ENCODE assay signal across 8 mouse cellular contexts in the genomic region with DNA sequence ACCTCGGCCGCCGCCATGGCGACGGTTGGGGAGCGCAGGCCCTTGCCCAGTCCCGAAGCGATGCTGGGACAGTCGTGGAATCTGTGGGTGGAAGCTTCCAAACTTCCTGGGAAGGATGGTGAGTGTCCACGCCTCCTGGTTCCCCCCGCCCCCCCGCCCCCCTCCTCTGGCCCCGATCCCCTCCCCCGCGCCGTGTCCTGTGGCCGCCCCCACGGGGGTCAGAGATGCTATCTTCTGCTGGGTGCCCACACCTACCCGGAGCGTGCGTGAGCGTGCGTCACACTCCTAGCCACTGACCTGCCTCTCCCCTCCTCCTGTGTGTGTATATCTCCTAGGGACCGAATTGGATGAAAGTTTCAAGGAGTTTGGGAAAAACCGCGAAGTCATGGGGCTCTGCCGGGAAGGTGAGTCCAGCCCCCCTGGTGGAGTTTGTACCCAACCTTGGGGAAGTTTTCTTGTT. TPM values are rescaled to one million over a fixed set of nuclear protein-coding genes. Genes with fewer than 3 reads are reported as not detected.
A peak's percentile ranks its signal among the peaks of the same experiment; 100 is the strongest.
DNase-seq lines count a peak whose midpoint lies in the region; ATAC-seq and TF ChIP-seq lines count a peak whose summit lies in the region.

No protein-coding gene starts in this region.

- peaks cover 15% of the 10 kb centered on the region for H3K79me2 ChIP-seq in liver, adult 2 months (ENCODE audit: control insufficient read depth, insufficient read depth, low read length)

- H3K27me3 ChIP-seq in heart, embryonic 13.5 days (replicated peaks), result no peaks in the 10 kb centered on the region
- H3K27me3 ChIP-seq in heart, embryonic 16.5 days (ENCODE audit: control insufficient read depth, insufficient read depth, low read length), result no peaks in the 10 kb centered on the region
- H3K27me3 ChIP-seq in liver, adult 2 months (ENCODE audit: control insufficient read depth, insufficient read depth, low read length), result no peaks in the 10 kb centered on the region

- no peaks in the 10 kb centered on the region for H3K9me3 ChIP-seq in heart, embryonic 13.5 days
- H3K9me3 ChIP-seq in heart, embryonic 16.5 days (replicated peaks; ENCODE audit: control insufficient read depth, low read length), result no peaks in the 10 kb centered on the region

- H3K27ac ChIP-seq in heart, embryonic 13.5 days (replicated peaks), result peak overlapping the region; percentile 99
- peak overlapping the region; percentile 99 for H3K27ac ChIP-seq in heart, embryonic 16.5 days (ENCODE audit: low read length)
- H3K27ac ChIP-seq in liver, adult 2 months (replicated peaks; ENCODE audit: insufficient read depth, low read depth, low read length), result peak overlapping the region; percentile 96

- H3K4me3 ChIP-seq in heart, embryonic 13.5 days, result peak overlapping the region; percentile 89
- peak overlapping the region; percentile 87 for H3K4me3 ChIP-seq in heart, embryonic 16.5 days (ENCODE audit: low read length)
- H3K4me3 ChIP-seq in liver, adult 2 months (ENCODE audit: insufficient read depth, low read depth, low read length), result peak overlapping the region; percentile 99

- DNase-seq in heart, postnatal 14 days, result no peak
- DNase-seq in c-Kit-positive CD71-positive TER-119-positive erythroid progenitor cells, embryonic 14.5 days (ENCODE audit: low spot score), result peak; percentile 12
- no peak for DNase-seq in liver, adult 2 months (ENCODE audit: extremely low read depth, low read depth, low spot score)
- peak; percentile 55 for DNase-seq in naive thymus-derived CD4-positive, alpha-beta T cell, adult 2 months (ENCODE audit: low read depth)
- no peak for DNase-seq in left cerebral cortex, adult 11 months (ENCODE audit: low spot score)

- no peak for TF ChIP-seq POLR2A in liver, adult 2 months (IDR thresholded peaks at IDR 0.05; ENCODE audit: extremely low read depth, insufficient read depth, low read length)

- TF ChIP-seq CTCF in liver, adult 2 months (IDR thresholded peaks at IDR 0.05; ENCODE audit: low read depth, low read length), result no peak

- peak overlapping the region; percentile 99 for H3K9ac ChIP-seq in heart, embryonic 13.5 days
- peak overlapping the region; percentile 95 for H3K9ac ChIP-seq in heart, embryonic 16.5 days (ENCODE audit: low read length)
- H3K9ac ChIP-seq in liver, adult 2 months (ENCODE audit: low read depth, low read length), result peak overlapping the region; percentile 98

- intact Hi-C loops in heart, postnatal 14 days (cut with DNase I), result loop anchor here (2.0 kb wide), 1 partner anchor 54 kb away; no protein-coding TSS in a partner anchor

- peaks cover 16% of the 10 kb centered on the region for H3K4me1 ChIP-seq in heart, embryonic 13.5 days
- H3K4me1 ChIP-seq in heart, embryonic 16.5 days (ENCODE audit: control insufficient read depth, insufficient read depth, low read length), result peaks cover 12% of the 10 kb centered on the region
- H3K4me1 ChIP-seq in liver, adult 2 months (ENCODE audit: control insufficient read depth, insufficient read depth, low read length), result peaks cover 21% of the 10 kb centered on the region

- H3K36me3 ChIP-seq in heart, embryonic 13.5 days, result peaks cover 21% of the 10 kb centered on the region
- 0 out of 2 replicates have a peak, but pooled peaks cover 2% of the 10 kb centered on the region for H3K36me3 ChIP-seq in heart, embryonic 16.5 days (ENCODE audit: control insufficient read depth, insufficient read depth)
- peaks cover 11% of the 10 kb centered on the region; the same call in 1 of the 2 replicates for H3K36me3 ChIP-seq in liver, adult 2 months (ENCODE audit: control insufficient read depth, insufficient read depth, low read length)

- ATAC-seq in heart, embryonic 13.5 days (ENCODE audit: extremely low read depth, insufficient number of reproducible peaks, low FRiP score, low TSS enrichment), result peak; percentile 43; the same call in 1 of the 2 replicates
- ATAC-seq in CD4-positive, CD25-positive, alpha-beta regulatory T cell, adult 4 months, result peak; percentile 19
- peak; percentile 29 for ATAC-seq in heart, embryonic 16.5 days (replicated peaks; ENCODE audit: extremely low read depth, insufficient read depth, low FRiP score)

- WGBS in heart, embryonic 13.5 days, result 0% methylated on average over 13 of the region's 27 CpGs
- under 1% methylated on average over 23 of the region's 27 CpGs for WGBS in heart, embryonic 16.5 days
- under 1% methylated on average over 27 of the region's 27 CpGs for WGBS in liver, adult 2 months

- peak overlapping the region; percentile 95 for H3K4me2 ChIP-seq in heart, embryonic 13.5 days
- H3K4me2 ChIP-seq in heart, embryonic 16.5 days (ENCODE audit: low read depth, low read length), result peak overlapping the region; percentile 91

RNA-seq across cellular contexts. Expression of gene Thoc7, which starts 51.6 kb away (rescaled TPM):
- 146 and 164 TPM in 2 replicates for polyA plus RNA-seq in heart, embryonic 13.5 days (2015; fragmentation: Nextera tagmentation; extraction: Ambion mirVana)
- 100 to 1,000 TPM in 1 of 2 experiments, 10 to 100 TPM in 1; 93.5 to 102 TPM for total RNA-seq in heart, postnatal 14 days (2021)
- 100 to 1,000 TPM; 113 to 135 TPM for polyA plus RNA-seq in CD4-positive, CD25-positive, alpha-beta regulatory T cell, adult 4 months (2017; shearing (Covaris generic))
- polyA plus RNA-seq in heart, embryonic 16.5 days (2015; fragmentation: Nextera tagmentation; extraction: Ambion mirVana), result 156 and 167 TPM in 2 replicates
- total RNA-seq in liver, adult 2 months (2014; rRNA removed), result 41.5 and 53.3 TPM in 2 replicates
- 13.8 and 16.5 TPM in 2 replicates for polyA plus RNA-seq in liver, adult 2 months (2012; rRNA removed)

RNA-seq across cellular contexts. Expression of gene Atxn7, which starts 52.0 kb away (rescaled TPM):
- 2.7 and 3.1 TPM in 2 replicates for polyA plus RNA-seq in heart, embryonic 13.5 days (2015; fragmentation: Nextera tagmentation; extraction: Ambion mirVana)
- total RNA-seq in heart, postnatal 14 days (2021), result 10 to 100 TPM; 16.7 to 17.9 TPM
- polyA plus RNA-seq in CD4-positive, CD25-positive, alpha-beta regulatory T cell, adult 4 months (2017; shearing (Covaris generic)), result 10 to 100 TPM; 12.0 to 13.9 TPM
- 2.7 and 2.9 TPM in 2 replicates for polyA plus RNA-seq in heart, embryonic 16.5 days (2015; fragmentation: Nextera tagmentation; extraction: Ambion mirVana)
- total RNA-seq in liver, adult 2 months (2014; rRNA removed), result 13.2 and 14.9 TPM in 2 replicates
- 14.2 and 16.8 TPM in 2 replicates for polyA plus RNA-seq in liver, adult 2 months (2012; rRNA removed)

Comparison
In these comparisons a context has a peak if more than half of its experiments do, and no peak if none do; other contexts are left out.
1. DNase-seq: peak in c-Kit-positive CD71-positive TER-119-positive erythroid progenitor cells, embryonic 14.5 days (single experiment) and naive thymus-derived CD4-positive, alpha-beta T cell, adult 2 months (single experiment); none in heart, postnatal 14 days (0 of 2), liver, adult 2 months (single experiment) and left cerebral cortex, adult 11 months (single experiment).
2. Peak in every context shown above with its lines, with median percentiles within 50 percentile points of each other: ATAC-seq, H3K27ac ChIP-seq, H3K4me3 ChIP-seq and H3K9ac ChIP-seq.